Mouse (Mus musculus): Measurements from ENCODE around the gene Nploc4.
A peak's percentile ranks its signal among the peaks of the same experiment; 100 is the strongest.
"Not testable (repeated sequence)": the region's sequence is repeated elsewhere in the genome, so short reads cannot be mapped to it uniquely, and the experiment has no call there.

The Nploc4 gene

GRCm38 (mm10) chr11:120442765-120443280 lies 5.3 kb upstream of the Nploc4 start:
- no peak for DNase-seq (ENCODE audit: low spot score)

GRCm38 (mm10) chr11:120442344-120442743 lies 4.8 kb upstream of the Nploc4 start, which contains the start of gene Tspan10:
Gene Tspan10 (plus strand): TSS chr11:120442644.
- DNase-seq (ENCODE audit: low spot score): no peak

GRCm38 (mm10) chr11:120437857-120438385 lies 413 bp upstream of the Nploc4 start:
- no peak for DNase-seq (ENCODE audit: low spot score)

- no peak for DNase-seq (ENCODE audit: low spot score)
Observed at GRCm38 (mm10) chr11:120426727-120427126, 10.8 kb downstream of the Nploc4 start.

GRCm38 (mm10) chr11:120423569-120424295 lies 13.8 kb downstream of the Nploc4 start:
- peak; percentile 46 for DNase-seq (ENCODE audit: low spot score)

- no peak for DNase-seq (ENCODE audit: low spot score)
Observed at GRCm38 (mm10) chr11:120422651-120423568, 14.6 kb downstream of the Nploc4 start.

- DNase-seq (ENCODE audit: low spot score): no peak
Observed at GRCm38 (mm10) chr11:120418592-120418991, 18.9 kb downstream of the Nploc4 start.

- no peak for DNase-seq (ENCODE audit: low spot score)
Observed at GRCm38 (mm10) chr11:120417852-120418251, 19.7 kb downstream of the Nploc4 start.

GRCm38 (mm10) chr11:120413621-120414020 lies 23.9 kb downstream of the Nploc4 start:
- DNase-seq (ENCODE audit: low spot score): not testable (repeated sequence)

GRCm38 (mm10) chr11:120406445-120406844 lies 31.1 kb downstream of the Nploc4 start:
- DNase-seq (ENCODE audit: low spot score): no peak

GRCm38 (mm10) chr11:120405867-120406266 lies 31.6 kb downstream of the Nploc4 start:
- DNase-seq (ENCODE audit: low spot score): no peak

- no peak for DNase-seq (ENCODE audit: low spot score)
Observed at GRCm38 (mm10) chr11:120404814-120405213, 32.7 kb downstream of the Nploc4 start.

GRCm38 (mm10) chr11:120399319-120399718 lies 38.2 kb downstream of the Nploc4 start:
- no peak for DNase-seq (ENCODE audit: low spot score)

- no peak for DNase-seq (ENCODE audit: low spot score)
Observed at GRCm38 (mm10) chr11:120397602-120398001, 39.9 kb downstream of the Nploc4 start.

GRCm38 (mm10) chr11:120395661-120396060 lies 41.8 kb downstream of the Nploc4 start:
- DNase-seq (ENCODE audit: low spot score): no peak

- DNase-seq (ENCODE audit: low spot score): no peak
Observed at GRCm38 (mm10) chr11:120388580-120388979, 48.9 kb downstream of the Nploc4 start.

- DNase-seq (ENCODE audit: low spot score): no peak
Observed at GRCm38 (mm10) chr11:120387157-120387556, 50.4 kb downstream of the Nploc4 start.

- DNase-seq (ENCODE audit: low spot score): no peak
Observed at GRCm38 (mm10) chr11:120386632-120387031, 50.9 kb downstream of the Nploc4 start.

GRCm38 (mm10) chr11:120382509-120382908 lies 55.0 kb downstream of the Nploc4 start:
- DNase-seq (ENCODE audit: low spot score): no peak

GRCm38 (mm10) chr11:120381157-120381556 lies 56.4 kb downstream of the Nploc4 start:
- DNase-seq (ENCODE audit: low spot score): no peak

- no peak for DNase-seq (ENCODE audit: low spot score)
Observed at GRCm38 (mm10) chr11:120380271-120380670, 57.2 kb downstream of the Nploc4 start.
